Mouse (Mus musculus) E14TG2a.4 (cell line): Measurements from ENCODE around the gene Tubb4b.
A peak's percentile ranks its signal among the peaks of the same experiment; 100 is the strongest.

ENCODE experiments used
- H3K27me3 ChIP-seq: 2 replicates; pipeline ENCODE4 v1.6.1; 2014; ENCODE audit warnings: low read length, control low read depth; ENCODE audit not compliant: insufficient read depth
- H3K36me3 ChIP-seq: 2 replicates; pipeline ENCODE4 v1.6.1; 2014; ENCODE audit warnings: low read length, control low read depth; ENCODE audit not compliant: insufficient read depth
- H3K4me1 ChIP-seq: replicated peaks from 2 replicates; pipeline ENCODE4 v1.6.1; 2014; ENCODE audit warnings: low read depth, low read length, control low read depth
- H3K4me3 ChIP-seq: replicated peaks from 2 replicates; pipeline ENCODE4 v1.5.1; 2014; ENCODE audit warnings: mild to moderate bottlenecking, low read length
- H3K9me3 ChIP-seq: 2 replicates; pipeline ENCODE4 v1.6.1; 2014; ENCODE audit warnings: low read length, control low read depth
- CTCF ChIP-seq: conservative IDR thresholded peaks from 2 replicates; pipeline ENCODE4 v1.5.1; 2014; ENCODE audit warnings: low read length
- NANOG ChIP-seq: IDR thresholded peaks from 2 replicates; pipeline ENCODE4 v1.6.1; 2014; ENCODE audit warnings: borderline replicate concordance, low read length, mixed read lengths
- POU5F1 ChIP-seq: IDR thresholded peaks from 2 replicates; pipeline ENCODE4 v1.6.1; 2014; ENCODE audit warnings: low read length, borderline replicate concordance

Gene Tubb4b

DNA sequence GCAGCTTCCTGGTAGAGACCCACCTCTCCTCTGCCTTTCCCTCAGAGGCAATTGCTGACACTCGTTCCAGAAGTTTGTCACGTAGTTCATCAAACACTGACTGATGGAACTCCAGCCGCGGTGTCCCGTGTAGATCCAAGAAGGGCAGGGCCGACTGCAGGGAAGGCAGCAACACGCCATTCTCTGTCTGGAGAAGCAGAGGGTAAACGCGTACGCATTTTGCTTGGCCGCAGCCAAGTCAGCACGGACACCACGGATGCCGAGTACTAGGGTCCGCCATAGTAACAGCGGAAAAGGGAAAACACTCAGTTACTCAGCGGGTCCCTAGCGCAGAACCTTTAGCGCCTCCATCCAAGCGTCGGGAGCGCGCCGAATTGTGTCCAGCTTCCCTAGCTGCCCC is 13.8 kb downstream of the Tubb4b start:
- no peak for TF ChIP-seq POU5F1
- no peak for TF ChIP-seq CTCF
- TF ChIP-seq NANOG: no peak
- Histone ChIP-seq H3K36me3 (peaks cover 48% of the 10 kb centered on the region), H3K4me1 (peaks cover 53% of the 10 kb centered on the region), H3K27me3 (peaks cover 8% of the 10 kb centered on the region; the same call in 1 of the 2 replicates), H3K4me3 (peak overlapping the region; percentile 97), H3K9me3 (no peaks in the 10 kb centered on the region)

DNA sequence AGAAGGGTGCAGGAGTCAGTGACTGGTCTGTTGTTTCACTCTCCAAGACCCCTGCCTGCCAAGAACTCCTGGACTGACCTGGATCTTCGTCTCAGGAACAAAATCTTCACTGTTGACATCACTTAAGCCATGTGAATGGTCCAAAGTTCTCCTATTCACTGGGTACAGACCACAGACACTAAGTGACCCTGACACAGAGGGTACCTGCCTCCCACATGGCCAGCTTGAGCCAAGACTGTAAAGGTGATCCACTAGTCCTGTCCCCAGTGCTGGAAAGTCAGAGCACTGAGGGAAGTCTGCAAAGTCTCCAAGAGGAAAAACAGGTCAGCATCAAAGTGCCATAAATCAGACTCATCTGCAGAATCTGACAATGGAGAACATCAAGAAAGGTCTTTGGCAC is 16.9 kb downstream of the Tubb4b start:
- peaks cover 33% of the 10 kb centered on the region for H3K4me1 ChIP-seq
- 0 out of 2 replicates have a peak, but pooled peaks cover 5% of the 10 kb centered on the region for H3K27me3 ChIP-seq
- H3K9me3 ChIP-seq: no peaks in the 10 kb centered on the region
- peaks cover 79% of the 10 kb centered on the region for H3K36me3 ChIP-seq
- H3K4me3 ChIP-seq: no peak overlapping the region
- TF ChIP-seq CTCF: no peak
- no peak for TF ChIP-seq POU5F1
- no peak for TF ChIP-seq NANOG

DNA sequence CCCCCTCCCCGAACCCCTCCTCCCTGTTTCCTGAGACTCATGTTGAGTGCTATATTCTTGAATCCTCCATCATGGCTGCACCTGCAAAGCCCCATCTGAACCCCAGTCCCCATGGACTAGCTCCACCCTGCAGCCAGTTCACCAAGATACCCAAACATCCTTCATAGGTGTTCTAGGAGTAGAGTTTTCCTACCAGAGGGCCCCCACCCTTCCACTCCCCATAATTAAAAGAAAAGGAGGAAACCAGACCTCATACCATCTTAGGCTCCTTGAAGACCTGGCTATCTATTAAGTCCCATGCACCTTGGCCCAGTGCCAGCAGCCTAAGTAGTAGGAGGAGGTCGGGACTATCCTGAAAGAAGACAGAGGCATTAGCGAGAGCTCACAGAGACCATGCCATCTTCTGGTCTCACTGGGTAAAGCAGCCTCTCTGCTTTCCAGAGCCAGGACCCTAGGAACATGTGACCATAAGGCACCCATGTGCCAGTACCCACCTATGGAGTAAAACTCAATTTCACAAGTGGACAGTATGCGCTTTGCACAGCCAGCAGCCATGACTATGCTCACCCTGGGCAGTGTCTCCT is 20.8 kb downstream of the Tubb4b start:
- H3K27me3 ChIP-seq: no peaks in the 10 kb centered on the region
- no peak for TF ChIP-seq CTCF
- no peak for TF ChIP-seq NANOG
- TF ChIP-seq POU5F1: no peak
- H3K4me3 ChIP-seq: no peak overlapping the region
- peaks cover 24% of the 10 kb centered on the region for H3K4me1 ChIP-seq
- H3K9me3 ChIP-seq: no peaks in the 10 kb centered on the region
- H3K36me3 ChIP-seq: peaks cover 100% of the 10 kb centered on the region

DNA sequence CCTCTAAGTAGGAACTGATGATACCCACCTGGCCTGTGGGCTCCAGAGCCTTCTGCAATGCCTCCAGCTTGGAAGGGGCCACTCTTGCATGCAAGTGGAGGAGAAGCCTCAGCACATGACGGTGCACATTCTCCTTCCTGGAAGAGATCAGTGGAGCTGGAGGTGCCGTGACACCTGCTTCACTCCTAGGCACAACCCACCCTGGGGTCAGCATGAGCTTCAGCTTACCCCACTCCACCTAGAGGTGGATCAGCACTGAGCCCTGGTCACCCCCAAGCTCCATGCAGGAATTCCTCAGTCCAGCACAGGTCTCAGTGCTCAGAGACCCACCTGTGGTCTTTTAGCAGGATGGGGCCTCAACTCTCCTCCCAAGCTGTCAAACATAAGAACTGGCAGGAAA is 23.9 kb downstream of the Tubb4b start:
- TF ChIP-seq CTCF (no peak), NANOG (no peak), POU5F1 (no peak)
- H3K27me3 ChIP-seq: no peaks in the 10 kb centered on the region
- H3K9me3 ChIP-seq: no peaks in the 10 kb centered on the region
- peaks cover 41% of the 10 kb centered on the region for H3K4me1 ChIP-seq
- H3K36me3 ChIP-seq: peaks cover 77% of the 10 kb centered on the region
- no peak overlapping the region for H3K4me3 ChIP-seq

DNA sequence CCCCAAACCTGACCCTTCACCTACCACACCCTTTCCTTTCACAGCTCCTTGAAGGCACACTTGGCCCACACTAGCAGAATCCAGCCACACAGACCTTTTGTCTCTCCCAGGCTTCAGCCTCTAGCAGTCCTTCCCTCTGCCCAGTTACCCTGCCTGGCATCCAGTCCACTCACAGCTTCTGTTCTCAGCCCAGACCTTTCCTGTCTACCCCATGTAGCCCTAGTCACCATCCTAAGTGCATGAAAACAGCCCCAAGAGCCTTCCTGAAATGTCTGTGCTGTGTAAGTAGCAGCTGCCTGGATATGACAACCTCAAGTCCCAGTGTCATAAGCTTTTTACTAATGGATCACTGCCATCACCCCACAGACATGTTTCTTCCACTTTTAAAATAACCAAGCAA is 26.6 kb downstream of the Tubb4b start:
- Histone ChIP-seq H3K36me3 (peaks cover 61% of the 10 kb centered on the region), H3K27me3 (peaks cover 8% of the 10 kb centered on the region), H3K9me3 (no peaks in the 10 kb centered on the region), H3K4me1 (peaks cover 68% of the 10 kb centered on the region), H3K4me3 (no peak overlapping the region)
- TF ChIP-seq POU5F1: no peak

DNA sequence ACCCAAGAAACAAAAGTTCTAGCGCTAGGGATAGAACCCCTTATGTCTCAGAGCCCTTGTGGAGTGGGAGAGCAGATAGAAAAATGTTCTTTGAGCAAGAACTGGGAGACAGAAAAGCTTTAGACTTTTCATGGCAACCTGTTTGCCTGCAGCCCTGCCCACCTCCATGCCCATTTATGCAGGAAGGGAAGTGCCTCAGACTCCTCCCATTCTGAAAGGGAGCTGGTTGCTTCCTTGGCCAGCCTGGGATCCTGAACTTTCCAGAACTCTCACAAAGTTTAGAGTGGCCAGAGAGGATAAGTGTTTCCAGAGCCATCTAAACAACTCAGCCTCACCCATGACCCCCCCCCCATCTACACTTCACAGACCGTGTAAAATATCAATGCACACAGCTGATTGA is 27.3 kb downstream of the Tubb4b start:
- no peaks in the 10 kb centered on the region for H3K9me3 ChIP-seq
- TF ChIP-seq POU5F1: no peak
- TF ChIP-seq CTCF: no peak
- no peak for TF ChIP-seq NANOG
- H3K4me3 ChIP-seq: peak overlapping the region; percentile 81
- H3K36me3 ChIP-seq: peaks cover 54% of the 10 kb centered on the region
- H3K4me1 ChIP-seq: peaks cover 70% of the 10 kb centered on the region
- H3K27me3 ChIP-seq: peaks cover 8% of the 10 kb centered on the region

DNA sequence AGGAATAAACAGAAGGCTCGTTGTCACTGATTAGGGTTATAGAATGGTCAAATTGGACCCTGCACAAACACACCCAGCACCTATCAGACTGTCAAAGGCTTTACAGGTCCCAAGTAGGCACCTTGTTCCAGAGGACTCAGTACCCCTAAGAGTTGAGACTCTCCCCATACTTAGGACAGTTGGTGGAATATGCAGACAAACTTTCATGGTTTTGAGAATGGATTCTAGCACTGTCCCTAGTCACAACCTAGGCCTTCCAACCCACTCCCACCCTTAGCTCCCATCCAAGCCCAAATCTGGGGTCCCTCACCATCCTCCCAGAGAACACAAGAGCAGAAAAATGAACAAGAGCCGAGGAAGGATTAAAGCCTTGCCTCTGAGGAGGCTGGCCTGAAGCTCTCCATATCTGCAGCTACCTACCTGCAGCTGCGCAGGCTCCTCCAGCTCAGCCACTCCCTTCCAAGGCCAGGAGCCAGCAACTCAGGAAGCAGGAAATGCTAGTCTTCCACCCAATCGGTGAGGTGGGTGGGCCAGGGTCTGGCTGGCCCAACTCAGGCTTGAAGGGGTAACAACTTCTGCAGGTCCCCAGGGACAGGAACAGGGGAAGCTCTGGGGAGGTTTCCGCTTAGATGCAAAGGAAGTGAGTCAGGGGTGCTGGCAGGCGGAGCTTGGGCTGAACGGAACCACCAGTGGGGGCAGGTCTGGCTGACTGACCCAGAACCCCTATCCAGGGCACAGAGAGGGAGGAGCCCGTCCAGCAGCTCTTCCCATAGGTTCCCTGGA is 28.1 kb downstream of the Tubb4b start, which contains the start of gene Tor4a:
Tor4a (minus strand) TSS at position 715 of the 783 bp plus-strand sequence.
- Histone ChIP-seq H3K4me3 (peak within 1 kb of the TSS; percentile 81), H3K9me3 (no peaks in the 10 kb centered on the region), H3K4me1 (peaks cover 70% of the 10 kb centered on the region), H3K36me3 (peaks cover 46% of the 10 kb centered on the region), H3K27me3 (peaks cover 8% of the 10 kb centered on the region)
- TF ChIP-seq NANOG (no peak), POU5F1 (no peak), CTCF (no peak)

DNA sequence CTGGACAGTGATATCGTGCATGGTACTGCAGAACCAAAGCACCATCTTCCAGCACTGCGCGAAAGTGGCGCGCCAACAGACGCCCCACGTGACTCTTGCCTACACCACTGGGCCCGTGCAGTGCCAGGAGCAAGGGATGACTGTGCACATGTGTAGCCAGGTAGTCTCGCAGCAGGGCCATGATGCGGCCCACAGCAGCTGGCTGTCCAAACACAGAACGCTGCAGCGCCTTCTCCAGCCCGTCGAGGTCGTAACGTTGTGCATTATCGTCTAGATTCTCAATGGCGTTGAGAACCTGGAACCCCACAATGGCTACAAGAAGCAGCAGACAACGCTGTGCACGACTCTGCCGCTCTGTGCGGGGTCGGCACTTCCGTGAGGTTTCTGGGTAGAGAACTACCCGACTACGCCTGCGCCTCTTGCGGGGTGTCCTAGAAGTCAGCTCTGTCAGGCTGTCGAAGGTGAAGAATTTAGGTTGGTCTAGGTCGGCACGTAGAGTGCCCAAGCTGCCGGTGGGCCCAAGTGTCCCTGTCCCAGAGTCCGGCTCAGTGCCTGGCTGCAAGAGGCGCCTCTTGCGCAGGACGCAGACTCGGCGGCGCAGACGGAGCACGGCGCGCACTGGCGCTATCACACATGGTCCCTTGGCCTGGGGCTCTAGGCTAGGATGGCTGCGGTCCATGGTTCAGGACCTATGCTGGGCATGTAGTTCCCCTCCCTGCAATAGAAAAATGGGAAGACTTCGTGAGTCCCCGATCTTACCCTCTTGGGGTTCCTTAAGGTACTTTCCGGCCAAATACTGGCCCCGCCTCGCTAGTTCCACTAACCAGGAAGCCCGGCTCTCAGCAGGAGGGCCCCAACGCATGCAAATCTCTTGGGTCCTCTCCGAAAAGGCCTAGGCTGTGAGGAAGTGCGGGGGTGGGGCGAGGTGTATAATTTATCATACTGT is 29.0 kb downstream of the Tubb4b start:
- H3K9me3 ChIP-seq: no peaks in the 10 kb centered on the region
- peaks cover 8% of the 10 kb centered on the region for H3K27me3 ChIP-seq
- TF ChIP-seq CTCF: no peak
- peaks cover 37% of the 10 kb centered on the region for H3K36me3 ChIP-seq
- H3K4me3 ChIP-seq: peak overlapping the region; percentile 81
- peaks cover 68% of the 10 kb centered on the region for H3K4me1 ChIP-seq
